Mouse (Mus musculus) embryonic facial prominence, embryonic 15.5 days (tissue): ENCODE measurements around the gene Dhps. TPM values are rescaled to one million over a fixed set of nuclear protein-coding genes. Genes with fewer than 3 reads are reported as not detected.

Experiments
- ATAC-seq: fragments of 200-750 bp; cut with Nextera tagmentation; 2 replicates; pipeline ENCODE4 v1.8.0; 2017; ENCODE audit warnings: low read depth, moderate TSS enrichment; ENCODE audit not compliant: insufficient number of reproducible peaks, low FRiP score, low TSS enrichment
- H3K27ac ChIP-seq: fragments of 300-500 bp; sonication (generic); replicated peaks from 2 replicates; pipeline ENCODE4 v1.5.1; 2015; ENCODE audit warnings: mild to moderate bottlenecking, inconsistent platforms
- H3K27me3 ChIP-seq: fragments of 300-500 bp; sonication (generic); 2 replicates; pipeline ENCODE4 v1.6.1; 2015; ENCODE audit warnings: inconsistent platforms
- H3K36me3 ChIP-seq: fragments of 300-500 bp; sonication (generic); 2 replicates; pipeline ENCODE4 v1.6.1; 2015; ENCODE audit warnings: mild to moderate bottlenecking, inconsistent platforms
- H3K4me1 ChIP-seq: fragments of 300-500 bp; sonication (generic); 2 replicates; pipeline ENCODE4 v1.6.1; 2015; ENCODE audit warnings: inconsistent platforms
- H3K4me2 ChIP-seq: fragments of 300-500 bp; sonication (generic); replicated peaks from 2 replicates; pipeline ENCODE4 v1.6.1; 2015; ENCODE audit warnings: mild to moderate bottlenecking, inconsistent platforms
- H3K4me3 ChIP-seq: fragments of 300-500 bp; sonication (generic); replicated peaks from 2 replicates; pipeline ENCODE4 v1.5.1; 2015; ENCODE audit warnings: mild to moderate bottlenecking, inconsistent platforms
- H3K9ac ChIP-seq: fragments of 300-500 bp; sonication (generic); 2 replicates; pipeline ENCODE4 v1.6.1; 2015; ENCODE audit warnings: inconsistent platforms
- H3K9me3 ChIP-seq: fragments of 300-500 bp; sonication (generic); replicated peaks from 2 replicates; pipeline ENCODE4 v1.6.1; 2016; ENCODE audit warnings: inconsistent platforms
- WGBS: fragments of 180-500 bp; shearing (Covaris S2); methylation state at CpG from one replicate; pipeline ENCODE4 v1.1.7; 2015; 5-methylcytosine and 5-hydroxymethylcytosine counted together
- polyA plus RNA-seq: library from polyadenylated mRNA; unstranded; fragments of >200 nt; fragmentation: Nextera tagmentation; extraction: Ambion mirVana; gene quantifications from 2 replicates; pipeline ENCODE4 v1.2.1, GENCODE M21; 2015

The Dhps gene
- polyA plus RNA-seq, 1 experiment from 2014 or later, result 57.9 TPM

DNA sequence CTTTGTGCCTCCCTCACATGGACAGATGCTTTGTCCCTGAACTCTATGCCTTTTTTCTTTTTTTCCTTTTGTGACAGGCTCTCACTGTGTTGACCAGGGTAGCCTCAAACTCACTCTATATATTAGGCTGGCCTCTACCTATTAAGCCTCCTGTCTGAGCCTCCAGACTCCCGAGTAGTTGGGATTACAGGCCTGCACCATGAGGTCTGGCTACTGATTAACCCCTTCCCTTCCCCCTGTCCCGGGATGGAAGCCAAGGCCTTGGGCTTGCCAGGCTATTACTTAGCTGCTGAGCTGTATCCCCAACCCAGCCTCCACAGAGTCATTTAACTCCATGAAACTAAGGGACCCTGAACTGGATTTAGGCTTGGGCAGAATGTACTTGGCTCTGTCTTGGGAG is 6.3 kb upstream of the Dhps start:
- no peak for ATAC-seq
- Histone ChIP-seq H3K9ac (no peak overlapping the region), H3K9me3 (no peaks in the 10 kb centered on the region), H3K36me3 (peaks cover 35% of the 10 kb centered on the region), H3K27me3 (no peaks in the 10 kb centered on the region), H3K27ac (no peak overlapping the region), H3K4me3 (no peak overlapping the region), H3K4me2 (no peak overlapping the region), H3K4me1 (peaks cover 18% of the 10 kb centered on the region)
- WGBS, result 39% methylated on average over 2 of the region's 2 CpGs

- Histone ChIP-seq H3K9ac (no peak overlapping the region), H3K4me3 (no peak overlapping the region), H3K27ac (no peak overlapping the region), H3K4me1 (peaks cover under 1% of the 10 kb centered on the region; the same call in 1 of the 2 replicates), H3K4me2 (no peak overlapping the region), H3K9me3 (no peaks in the 10 kb centered on the region), H3K27me3 (no peaks in the 10 kb centered on the region), H3K36me3 (peaks cover 35% of the 10 kb centered on the region)
- 82% methylated on average over 2 of the region's 2 CpGs for WGBS
- ATAC-seq, result no peak
Observed at GRCm38 (mm10) chr8:85067155-85067554, 4.4 kb upstream of the Dhps start.

DNA sequence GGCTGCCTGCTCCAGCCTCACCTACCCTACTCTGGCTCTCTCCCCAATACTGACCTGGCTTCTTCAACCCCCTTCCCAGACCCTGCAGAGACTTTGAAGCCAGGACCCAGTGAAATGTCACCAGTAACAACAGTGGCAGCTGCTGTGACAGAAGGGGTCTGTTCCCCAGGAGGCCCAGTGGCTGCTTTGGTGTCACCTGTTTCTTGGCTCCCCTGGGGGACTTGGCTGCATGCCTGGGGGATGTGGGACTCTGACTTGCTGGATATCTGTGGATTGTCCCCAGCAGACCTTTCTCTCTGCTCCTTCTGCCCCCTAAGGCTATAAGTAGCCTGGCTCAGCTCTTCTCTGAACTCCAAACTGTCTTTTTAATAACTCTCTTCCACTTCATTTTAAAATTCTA is 3.6 kb upstream of the Dhps start, which contains the start of gene Gm5741:
Gene Gm5741 (minus strand): TSS at position 1 of the 400 bp plus-strand sequence.
- Histone ChIP-seq H3K27me3 (no peaks in the 10 kb centered on the region), H3K4me3 (no peak within 1 kb of the TSS)

GRCm38 (mm10) chr8:85071041-85071440 is 516 bp upstream of the Dhps start:
- peaks cover 10% of the 10 kb centered on the region; the same call in 1 of the 2 replicates for H3K4me1 ChIP-seq
- H3K4me3 ChIP-seq, result peak overlapping the region; percentile 98
- H3K27ac ChIP-seq, result peak overlapping the region; percentile 97; the same call in 1 of the 2 replicates
- WGBS, result 75% methylated on average over 5 of the region's 5 CpGs
- no peak overlapping the region for H3K9ac ChIP-seq
- H3K36me3 ChIP-seq, result peaks cover 44% of the 10 kb centered on the region
- H3K9me3 ChIP-seq, result no peaks in the 10 kb centered on the region
- H3K4me2 ChIP-seq, result peak overlapping the region; percentile 80
- H3K27me3 ChIP-seq, result no peaks in the 10 kb centered on the region
- no peak for ATAC-seq

More for the DNA sequence above, 3.6 kb upstream of the Dhps start, which contains the start of gene Gm5741:
- H3K9me3 ChIP-seq, result no peaks in the 10 kb centered on the region
- no peak within 1 kb of the TSS for H3K9ac ChIP-seq
- H3K36me3 ChIP-seq, result peaks cover 35% of the 10 kb centered on the region
- ATAC-seq, result no peak
- H3K4me2 ChIP-seq, result no peak within 1 kb of the TSS
- H3K27ac ChIP-seq, result no peak within 1 kb of the TSS
- H3K4me1 ChIP-seq, result peaks cover 7% of the 10 kb centered on the region; the same call in 1 of the 2 replicates

GRCm38 (mm10) chr8:85072364-85072929 is 890 bp downstream of the Dhps start:
- Histone ChIP-seq H3K36me3 (peaks cover 43% of the 10 kb centered on the region), H3K27ac (peak overlapping the region; percentile 97), H3K4me2 (peak overlapping the region; percentile 80), H3K4me3 (peak overlapping the region; percentile 98), H3K9me3 (no peaks in the 10 kb centered on the region), H3K9ac (peak overlapping the region; percentile 91), H3K4me1 (peaks cover 10% of the 10 kb centered on the region; the same call in 1 of the 2 replicates), H3K27me3 (no peaks in the 10 kb centered on the region)
- 30% methylated on average over 9 of the region's 9 CpGs for WGBS
- no peak for ATAC-seq

- H3K9ac ChIP-seq, result no peak overlapping the region
- H3K9me3 ChIP-seq, result no peaks in the 10 kb centered on the region
- 93% methylated on average over 15 of the region's 15 CpGs for WGBS
- peaks cover 36% of the 10 kb centered on the region for H3K36me3 ChIP-seq
- no peak overlapping the region for H3K27ac ChIP-seq
- no peak overlapping the region for H3K4me2 ChIP-seq
- no peaks in the 10 kb centered on the region for H3K27me3 ChIP-seq
- no peak for ATAC-seq
- no peak overlapping the region for H3K4me3 ChIP-seq
- H3K4me1 ChIP-seq, result peaks cover 10% of the 10 kb centered on the region; the same call in 1 of the 2 replicates
Observed at GRCm38 (mm10) chr8:85073041-85073612, 1.6 kb downstream of the Dhps start.

- WGBS, result 75% methylated on average over 10 of the region's 10 CpGs
- Histone ChIP-seq H3K4me3 (no peak overlapping the region), H3K9me3 (no peaks in the 10 kb centered on the region), H3K4me2 (no peak overlapping the region), H3K9ac (no peak overlapping the region), H3K36me3 (peaks cover 43% of the 10 kb centered on the region), H3K27me3 (no peaks in the 10 kb centered on the region), H3K4me1 (peaks cover 10% of the 10 kb centered on the region; the same call in 1 of the 2 replicates), H3K27ac (no peak overlapping the region)
- no peak for ATAC-seq
Observed at GRCm38 (mm10) chr8:85074167-85074566, 2.6 kb downstream of the Dhps start.

DNA sequence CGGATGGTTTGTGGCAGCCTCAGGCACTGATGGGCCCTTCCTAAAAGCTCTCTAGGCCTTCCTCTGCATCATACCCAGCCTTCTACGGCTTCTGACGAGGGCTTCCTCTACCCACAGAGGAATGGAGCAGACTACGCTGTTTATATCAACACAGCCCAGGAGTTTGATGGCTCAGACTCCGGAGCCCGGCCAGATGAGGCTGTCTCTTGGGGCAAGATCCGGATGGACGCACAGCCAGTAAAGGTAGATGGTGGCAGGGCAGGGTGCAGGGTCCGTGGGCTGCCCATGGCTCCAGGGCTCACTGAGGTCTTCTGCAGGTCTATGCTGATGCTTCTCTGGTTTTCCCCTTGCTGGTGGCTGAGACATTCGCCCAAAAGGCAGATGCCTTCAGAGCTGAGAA is 3.1 kb downstream of the Dhps start:
- Histone ChIP-seq H3K9ac (no peak overlapping the region), H3K4me3 (no peak overlapping the region), H3K4me1 (peaks cover 13% of the 10 kb centered on the region), H3K9me3 (no peaks in the 10 kb centered on the region), H3K27ac (no peak overlapping the region), H3K4me2 (no peak overlapping the region), H3K36me3 (peaks cover 43% of the 10 kb centered on the region), H3K27me3 (no peaks in the 10 kb centered on the region)
- WGBS, result 89% methylated on average over 10 of the region's 10 CpGs
- no peak for ATAC-seq

- H3K27ac ChIP-seq, result no peak overlapping the region
- H3K4me1 ChIP-seq, result peaks cover 18% of the 10 kb centered on the region
- H3K9ac ChIP-seq, result no peak overlapping the region
- WGBS, result 85% methylated on average over 9 of the region's 9 CpGs
- ATAC-seq, result no peak
- peaks cover 43% of the 10 kb centered on the region for H3K36me3 ChIP-seq
- H3K4me3 ChIP-seq, result no peak overlapping the region
- H3K4me2 ChIP-seq, result no peak overlapping the region
- no peaks in the 10 kb centered on the region for H3K27me3 ChIP-seq
- no peaks in the 10 kb centered on the region for H3K9me3 ChIP-seq
Observed at GRCm38 (mm10) chr8:85076001-85076400, 4.4 kb downstream of the Dhps start.

DNA sequence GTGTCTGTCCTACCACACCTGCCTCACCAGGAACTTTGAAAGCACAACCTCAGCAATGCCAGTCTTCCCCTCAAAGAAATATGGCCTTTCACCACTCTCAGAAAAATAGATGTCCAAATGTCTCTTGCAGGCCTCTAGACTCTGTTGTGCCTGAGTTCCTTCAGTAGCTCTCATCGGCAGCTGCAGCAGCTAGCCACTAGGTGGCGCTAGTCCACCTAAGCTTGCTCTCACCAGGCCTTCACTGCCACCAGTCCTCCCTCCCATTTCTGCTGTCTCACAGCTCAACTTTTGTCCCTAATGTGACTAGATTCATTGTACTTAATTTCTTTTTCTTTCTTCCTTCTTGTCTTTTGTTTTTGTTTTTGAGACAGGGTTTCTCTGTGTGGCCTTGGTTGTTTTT is 5.4 kb downstream of the Dhps start:
- Histone ChIP-seq H3K27ac (no peak overlapping the region), H3K27me3 (no peaks in the 10 kb centered on the region), H3K36me3 (peaks cover 43% of the 10 kb centered on the region), H3K4me2 (no peak overlapping the region), H3K9ac (no peak overlapping the region), H3K9me3 (no peaks in the 10 kb centered on the region), H3K4me3 (no peak overlapping the region), H3K4me1 (peaks cover 26% of the 10 kb centered on the region)
- ATAC-seq, result no peak
- 2% methylated on average over 2 of the region's 2 CpGs for whole genome bisulfite sequencing

- no peaks in the 10 kb centered on the region for H3K27me3 ChIP-seq
- H3K4me3 ChIP-seq, result peak overlapping the region; percentile 83
- peaks cover 28% of the 10 kb centered on the region for H3K36me3 ChIP-seq
- WGBS, result under 1% methylated on average over 25 of the region's 25 CpGs
- H3K4me2 ChIP-seq, result peak overlapping the region; percentile 93
- peak overlapping the region; percentile 87 for H3K27ac ChIP-seq
- peaks cover 32% of the 10 kb centered on the region for H3K4me1 ChIP-seq
- no peak for ATAC-seq
- H3K9ac ChIP-seq, result peak overlapping the region; percentile 93
- no peaks in the 10 kb centered on the region for H3K9me3 ChIP-seq
Observed at GRCm38 (mm10) chr8:85080214-85080531, 8.6 kb downstream of the Dhps start.
